9 mouse cellular contexts compared by ENCODE assay signal in the genomic region with DNA sequence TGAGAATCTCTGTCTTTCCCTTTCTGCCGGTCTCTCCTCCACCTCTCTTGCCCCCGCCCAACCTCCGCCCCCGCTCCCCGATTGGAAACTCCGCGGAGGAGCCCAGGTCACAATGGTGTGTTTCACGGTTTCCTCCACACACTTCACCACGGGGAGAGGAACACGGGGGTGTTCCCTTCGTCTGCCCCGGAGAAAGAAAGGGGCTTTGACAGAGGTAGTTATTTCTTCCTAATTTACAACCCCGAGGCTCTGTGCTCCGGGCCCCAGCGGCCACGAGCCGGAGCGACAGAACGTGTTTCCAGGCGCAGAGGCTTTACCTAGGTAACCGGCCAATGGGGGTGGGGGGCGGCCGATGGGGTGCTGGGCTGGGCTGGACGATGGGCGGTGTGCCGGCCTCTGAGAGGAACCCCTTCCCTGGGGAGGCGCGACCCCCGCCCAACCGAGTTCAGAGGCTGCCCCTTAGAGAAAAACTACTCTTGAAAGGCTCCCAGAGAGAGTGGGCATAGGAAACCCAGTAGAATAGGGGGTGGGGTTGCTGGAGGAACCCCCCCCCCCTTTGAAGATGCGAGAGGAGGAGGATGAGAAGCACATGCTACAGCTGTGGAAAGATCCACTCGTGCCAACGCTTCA. TPM values are rescaled to one million over a fixed set of nuclear protein-coding genes. Genes with fewer than 3 reads are reported as not detected.
DNase-seq lines count a peak whose midpoint lies in the region; ATAC-seq and TF ChIP-seq lines count a peak whose summit lies in the region.
"Had no signal": no experiment of that assay in that cellular context is flagged by ENCODE, and none has a peak within 500 bp of the region (broad histone marks: within the 10 kb centered on the region; RNA-seq: fewer than 3 reads in every experiment).

No protein-coding gene starts in this region.

- 0 out of 2 replicates have a peak, but pooled peaks cover 2% of the 10 kb centered on the region for H3K4me1 ChIP-seq in kidney, adult 2 months (ENCODE audit: control insufficient read depth, insufficient read depth, low read length)
- peaks cover 43% of the 10 kb centered on the region for H3K4me1 ChIP-seq in G1E (ENCODE audit: insufficient read depth, low read depth, low read length)
- H3K4me1 ChIP-seq in hindbrain, embryonic 11.5 days (replicated peaks; ENCODE audit: control insufficient read depth, insufficient read depth, low read length) = peaks cover 21% of the 10 kb centered on the region
- peaks cover 41% of the 10 kb centered on the region for H3K4me1 ChIP-seq in lung, embryonic 16.5 days (replicated peaks; ENCODE audit: control insufficient read depth, insufficient read depth, low read length)
- peaks cover 10% of the 10 kb centered on the region; the same call in 1 of the 2 replicates for H3K4me1 ChIP-seq in stomach, postnatal 0 days (replicated peaks; ENCODE audit: control insufficient read depth, insufficient read depth)

- no peak for TF ChIP-seq POLR2A in kidney, adult 2 months (IDR thresholded peaks at IDR 0.05; ENCODE audit: low read depth, low read length)

- no peak overlapping the region for H3K27ac ChIP-seq in kidney, adult 2 months (ENCODE audit: insufficient read depth, low read depth, low read length)
- no peak overlapping the region for H3K27ac ChIP-seq in hindbrain, embryonic 11.5 days (ENCODE audit: low read depth, low read length)
- no peak overlapping the region for H3K27ac ChIP-seq in lung, embryonic 16.5 days (ENCODE audit: low read length)
- H3K27ac ChIP-seq in stomach, postnatal 0 days (replicated peaks) = no peak overlapping the region

- no peaks in the 10 kb centered on the region for H3K36me3 ChIP-seq in kidney, adult 2 months (ENCODE audit: control insufficient read depth, insufficient read depth, low read length)
- no peaks in the 10 kb centered on the region for H3K36me3 ChIP-seq in G1E (replicated peaks)
- H3K36me3 ChIP-seq in hindbrain, embryonic 11.5 days (ENCODE audit: control insufficient read depth, insufficient read depth, low read length) = no peaks in the 10 kb centered on the region
- no peaks in the 10 kb centered on the region for H3K36me3 ChIP-seq in lung, embryonic 16.5 days (ENCODE audit: control insufficient read depth, insufficient read depth, low read length)
- no peaks in the 10 kb centered on the region for H3K36me3 ChIP-seq in stomach, postnatal 0 days (ENCODE audit: control insufficient read depth, insufficient read depth, low read length)

- peaks cover 1% of the 10 kb centered on the region for H3K27me3 ChIP-seq in kidney, adult 2 months (replicated peaks; ENCODE audit: control insufficient read depth, insufficient read depth, low read length)
- H3K27me3 ChIP-seq in G1E (ENCODE audit: insufficient read depth, low read length) = peaks cover 65% of the 10 kb centered on the region
- H3K27me3 ChIP-seq in hindbrain, embryonic 11.5 days (ENCODE audit: control insufficient read depth, insufficient read depth, low read length) = peaks cover 47% of the 10 kb centered on the region
- peaks cover 64% of the 10 kb centered on the region for H3K27me3 ChIP-seq in lung, embryonic 16.5 days (ENCODE audit: control insufficient read depth, insufficient read depth, low read depth, low read length)
- H3K27me3 ChIP-seq in stomach, postnatal 0 days (ENCODE audit: control insufficient read depth, insufficient read depth, low read length) = peaks cover 15% of the 10 kb centered on the region

- no peak for ATAC-seq in G1E (ENCODE audit: extremely low read depth, insufficient number of reproducible peaks, low FRiP score, poor library complexity, severe bottlenecking)
- ATAC-seq in hindbrain, embryonic 11.5 days (ENCODE audit: low FRiP score) = no peak
- ATAC-seq in lung, embryonic 16.5 days (ENCODE audit: low read depth) = no peak
- ATAC-seq in stomach, postnatal 0 days (ENCODE audit: low FRiP score, low TSS enrichment) = no peak
- ATAC-seq in granulocyte monocyte progenitor cell, adult 5-6 weeks (replicated peaks; ENCODE audit: poor library complexity, severe bottlenecking) = no peak
- ATAC-seq: Patski had no signal

- peak overlapping the region; percentile 33; the same call in 1 of the 2 replicates for H3K4me3 ChIP-seq in kidney, adult 2 months (ENCODE audit: insufficient read depth, low read depth, low read length)
- H3K4me3 ChIP-seq in G1E (ENCODE audit: low read depth, low read length) = peak overlapping the region; percentile 38; the same call in 1 of the 2 replicates
- peak overlapping the region; percentile 59 for H3K4me3 ChIP-seq in hindbrain, embryonic 11.5 days (ENCODE audit: low read depth, low read length)
- peak overlapping the region; percentile 67 for H3K4me3 ChIP-seq in lung, embryonic 16.5 days (ENCODE audit: low read length)
- H3K4me3 ChIP-seq in stomach, postnatal 0 days (ENCODE audit: low read depth, low read length) = peak overlapping the region; percentile 74

- peak overlapping the region; percentile 98 for H3K4me2 ChIP-seq in hindbrain, embryonic 11.5 days (replicated peaks; ENCODE audit: low read depth, low read length)
- peak overlapping the region; percentile 100 for H3K4me2 ChIP-seq in lung, embryonic 16.5 days (ENCODE audit: low read depth, low read length)
- peak overlapping the region; percentile 99 for H3K4me2 ChIP-seq in stomach, postnatal 0 days (replicated peaks; ENCODE audit: low read depth)

- no peak for TF ChIP-seq EP300 in stomach, postnatal 0 days (optimal IDR thresholded peaks at IDR 0.05)

- H3K9me3 ChIP-seq in G1E (replicated peaks) = no peaks in the 10 kb centered on the region
- H3K9me3 ChIP-seq in hindbrain, embryonic 11.5 days (ENCODE audit: control insufficient read depth, low read length) = no peaks in the 10 kb centered on the region
- no peaks in the 10 kb centered on the region for H3K9me3 ChIP-seq in lung, embryonic 16.5 days (ENCODE audit: control insufficient read depth, low read length)
- no peaks in the 10 kb centered on the region for H3K9me3 ChIP-seq in stomach, postnatal 0 days (ENCODE audit: control insufficient read depth, low read length)

- no peak for DNase-seq in kidney, adult 2 months
- DNase-seq in kidney, adult 9 months = no peak
- no peak for DNase-seq in G1E (ENCODE audit: low spot score)
- DNase-seq in embryo, embryonic 11 days = peak; percentile 68
- DNase-seq in hindbrain, embryonic 11.5 days (ENCODE audit: low spot score) = peak; percentile 65
- peak; percentile 42 for DNase-seq in stomach, postnatal 0 days (ENCODE audit: low spot score)

- 3% methylated on average over 33 of the region's 33 CpGs for WGBS in kidney, adult 2 months
- under 1% methylated on average over 30 of the region's 33 CpGs for WGBS in hindbrain, embryonic 11.5 days
- WGBS in lung, embryonic 16.5 days = 1% methylated on average over 31 of the region's 33 CpGs
- WGBS in stomach, postnatal 0 days = 0% methylated on average over 29 of the region's 33 CpGs

- peak overlapping the region; percentile 72 for H3K9ac ChIP-seq in hindbrain, embryonic 11.5 days (ENCODE audit: low read depth, low read length)
- peak overlapping the region; percentile 38 for H3K9ac ChIP-seq in lung, embryonic 16.5 days (ENCODE audit: low read length)
- no peak overlapping the region for H3K9ac ChIP-seq in stomach, postnatal 0 days (ENCODE audit: low read length)

- no peak for TF ChIP-seq CTCF in kidney, adult 2 months (conservative IDR thresholded peaks at IDR 0.05; ENCODE audit: insufficient read depth, insufficient read length, low read depth, low read length)
- no peak for TF ChIP-seq CTCF in G1E (IDR thresholded peaks at IDR 0.05; ENCODE audit: low read depth, low read length)
- no peak for TF ChIP-seq CTCF in stomach, postnatal 0 days (IDR thresholded peaks at IDR 0.05; ENCODE audit: low read depth)

RNA-seq across cellular contexts. Expression of a gene that starts 2.3 kb away (rescaled TPM):
- 0.30 and 0.72 TPM in 2 replicates for polyA plus RNA-seq in kidney, adult 2 months (2012; rRNA removed)
- total RNA-seq in G1E (2014; fragmentation: Nextera tagmentation) (0.68 TPM in 1 of 2 replicates, not detected in the other), G1E (2017) (0.12 and 0.33 TPM in 2 replicates)
- polyA plus RNA-seq in G1E (2012) = 0.20 and 0.32 TPM in 2 replicates
- 1.2 and 1.7 TPM in 2 replicates for polyA plus RNA-seq in hindbrain, embryonic 11.5 days (2014; fragmentation: Nextera tagmentation; extraction: Ambion mirVana)
- polyA plus RNA-seq in lung, embryonic 16.5 days (2015; fragmentation: Nextera tagmentation; extraction: Ambion mirVana) = 0.08 and 0.11 TPM in 2 replicates
- polyA plus RNA-seq in stomach, postnatal 0 days (2015; fragmentation: Nextera tagmentation; extraction: Ambion mirVana) = 0.34 and 1.5 TPM in 2 replicates
- 0.21 TPM in 1 of 2 replicates, not detected in the other for total RNA-seq in granulocyte monocyte progenitor cell, adult 5-6 weeks (2014; fragmentation: Nextera tagmentation)
- 0.36 and 0.99 TPM in 2 replicates for total RNA-seq in granulocyte monocyte progenitor cell, adult 5-6 weeks (2017)

Comparison
In these comparisons a context has a peak if more than half of its experiments do, and no peak if none do; other contexts are left out.
1. DNase-seq: peak in embryo, embryonic 11 days (single experiment), hindbrain, embryonic 11.5 days (single experiment) and stomach, postnatal 0 days (single experiment); none in kidney, adult 2 months (single experiment), kidney, adult 9 months (single experiment) and G1E (single experiment).
2. Peak in every context shown above with its lines, with median percentiles within 50 percentile points of each other: H3K4me3 ChIP-seq and H3K4me2 ChIP-seq.